Mouse (Mus musculus) midbrain, embryonic 16.5 days (tissue): Measurements from ENCODE around the gene Rpgrip1. TPM values are rescaled to one million over a fixed set of nuclear protein-coding genes. Genes with fewer than 3 reads are reported as not detected.
"Not testable (repeated sequence)": the region's sequence is repeated elsewhere in the genome, so short reads cannot be mapped to it uniquely, and the experiment has no call there.

Source experiments
- ATAC-seq: fragments of 200-750 bp; cut with Nextera tagmentation; 2 replicates; pipeline ENCODE4 v1.8.0; 2017; ENCODE audit warnings: moderate TSS enrichment
- H3K27ac ChIP-seq: fragments of 300-500 bp; sonication (generic); 2 replicates; pipeline ENCODE4 v1.5.1; 2014; ENCODE audit warnings: mild to moderate bottlenecking, low read length, mixed read lengths
- H3K27me3 ChIP-seq: fragments of 300-500 bp; sonication (generic); 2 replicates; pipeline ENCODE4 v1.6.1; 2014; ENCODE audit warnings: low read depth, low read length, mixed read lengths; ENCODE audit not compliant: control insufficient read depth, insufficient read depth
- H3K36me3 ChIP-seq: fragments of 300-500 bp; sonication (generic); 2 replicates; pipeline ENCODE4 v1.6.1; 2014; ENCODE audit warnings: mild to moderate bottlenecking, low read length, moderate library complexity, mixed read lengths; ENCODE audit not compliant: control insufficient read depth, insufficient read depth
- H3K4me1 ChIP-seq: fragments of 300-500 bp; sonication (generic); 2 replicates; pipeline ENCODE4 v1.6.1; 2014; ENCODE audit warnings: mild to moderate bottlenecking, low read length, mixed read lengths; ENCODE audit not compliant: control insufficient read depth, insufficient read depth
- H3K4me2 ChIP-seq: fragments of 300-500 bp; sonication (generic); 2 replicates; pipeline ENCODE4 v1.6.1; 2014; ENCODE audit warnings: mild to moderate bottlenecking, low read length, mixed read lengths
- H3K4me3 ChIP-seq: fragments of 300-500 bp; sonication (generic); 2 replicates; pipeline ENCODE4 v1.5.1; 2014; ENCODE audit warnings: low read depth, mild to moderate bottlenecking, low read length, moderate library complexity, mixed read lengths
- H3K9ac ChIP-seq: fragments of 300-500 bp; sonication (generic); 2 replicates; pipeline ENCODE4 v1.6.1; 2014; ENCODE audit warnings: low read depth, low read length, mixed read lengths
- H3K9me3 ChIP-seq: fragments of 300-500 bp; sonication (generic); replicated peaks from 2 replicates; pipeline ENCODE4 v1.6.1; 2014; ENCODE audit warnings: mild to moderate bottlenecking, low read length, mixed read lengths; ENCODE audit not compliant: control insufficient read depth, poor library complexity, severe bottlenecking
- WGBS: fragments of 180-500 bp; shearing (Covaris S2); extraction: QIAGEN DNeasy Blood & Tissue Kit; methylation state at CpG from one replicate; pipeline ENCODE4 v1.1.7; 2014; 5-methylcytosine and 5-hydroxymethylcytosine counted together
- polyA plus RNA-seq: library from polyadenylated mRNA; unstranded; fragments of >200 nt; fragmentation: Nextera tagmentation; extraction: Ambion mirVana; gene quantifications from 2 replicates; pipeline ENCODE4 v1.2.1, GENCODE M21; 2015

The Rpgrip1 gene
- polyA plus RNA-seq, result 45.9 and 46.5 TPM in 2 replicates

DNA sequence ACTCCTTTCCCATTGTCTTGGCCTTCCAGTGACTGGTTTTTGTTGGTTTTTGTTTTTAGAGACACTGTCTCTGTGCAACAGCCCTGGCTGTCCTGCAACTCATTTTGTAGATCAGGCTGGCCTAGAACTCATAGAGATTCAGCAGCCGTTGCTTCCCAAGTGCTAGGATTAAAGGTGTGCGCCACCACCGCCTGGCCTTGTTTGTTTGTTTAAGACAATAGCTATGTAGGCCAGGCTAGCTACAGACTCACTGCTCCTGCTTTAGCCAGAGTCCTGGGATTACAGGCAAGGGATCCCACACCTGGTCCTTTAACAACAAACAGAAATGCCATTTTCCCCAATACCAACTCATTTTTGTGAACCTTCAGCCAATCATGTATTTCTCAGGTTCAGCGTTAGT, at the start of gene Rpgrip1:
Gene Rpgrip1 (plus strand): TSS at position 359 of the 400 bp plus-strand sequence.
- H3K27ac ChIP-seq, result no peak within 1 kb of the TSS
- no peak for ATAC-seq
- 90% methylated on average over 4 of the region's 4 CpGs for WGBS

DNA sequence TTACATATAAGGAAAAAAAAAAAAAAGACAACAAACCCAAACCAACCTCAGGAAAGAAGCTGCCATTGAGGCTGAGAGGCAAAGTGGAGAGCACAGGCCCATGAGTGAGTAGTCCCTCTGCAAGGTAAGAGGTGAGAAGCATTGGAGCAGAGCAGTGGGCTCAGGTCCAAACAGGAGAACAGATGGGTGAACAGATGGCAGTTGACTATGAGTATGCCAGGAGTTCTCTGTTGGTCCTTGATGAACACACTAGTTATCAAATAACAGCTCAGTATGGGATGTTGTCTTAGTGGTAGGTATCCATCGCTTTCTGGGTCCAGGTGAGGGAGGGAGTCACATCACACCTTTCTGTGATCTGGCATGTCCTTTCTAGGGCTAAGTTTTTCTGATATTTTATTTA, 49.7 kb upstream of the Rpgrip1 start:
- no peak for ATAC-seq
- Histone ChIP-seq H3K27ac (no peak overlapping the region), H3K27me3 (no peaks in the 10 kb centered on the region), H3K9me3 (no peaks in the 10 kb centered on the region), H3K4me2 (no peak overlapping the region), H3K9ac (no peak overlapping the region), H3K4me3 (no peak overlapping the region), H3K36me3 (no peaks in the 10 kb centered on the region), H3K4me1 (no peaks in the 10 kb centered on the region)
- 85% methylated on average over 1 of the region's 1 CpGs for WGBS

More for the DNA sequence above, at the start of gene Rpgrip1:
- Histone ChIP-seq H3K27me3 (no peaks in the 10 kb centered on the region), H3K9ac (no peak within 1 kb of the TSS), H3K9me3 (no peaks in the 10 kb centered on the region), H3K36me3 (no peaks in the 10 kb centered on the region), H3K4me1 (no peaks in the 10 kb centered on the region), H3K4me2 (no peak within 1 kb of the TSS), H3K4me3 (no peak within 1 kb of the TSS)

GRCm38 (mm10) chr14:52061798-52062197, 48.7 kb upstream of the Rpgrip1 start:
- Histone ChIP-seq H3K4me1 (no peaks in the 10 kb centered on the region), H3K36me3 (no peaks in the 10 kb centered on the region), H3K27me3 (no peaks in the 10 kb centered on the region), H3K4me3 (no peak overlapping the region), H3K27ac (no peak overlapping the region), H3K9me3 (no peaks in the 10 kb centered on the region), H3K4me2 (no peak overlapping the region), H3K9ac (no peak overlapping the region)
- WGBS, result 87% methylated on average over 8 of the region's 8 CpGs
- no peak for ATAC-seq

DNA sequence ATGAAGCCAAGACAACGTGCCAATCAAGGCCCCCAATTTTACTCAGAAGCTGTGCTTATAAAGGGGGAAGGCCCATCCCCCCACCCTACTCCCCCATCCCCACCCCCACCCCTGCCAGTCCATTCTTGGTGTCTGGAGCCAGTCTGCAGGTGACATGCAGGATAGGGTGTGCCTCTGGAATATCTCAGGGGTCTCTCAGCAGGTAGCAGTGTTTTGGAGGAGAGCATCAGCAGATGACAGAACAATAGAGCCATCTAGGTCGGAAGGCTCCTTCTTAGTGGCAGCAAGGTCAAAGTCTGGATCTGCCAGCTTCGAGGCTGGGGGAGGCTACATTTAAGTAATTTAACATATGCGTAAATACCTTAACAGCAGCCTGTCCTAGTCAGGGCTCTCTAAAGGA, 44.4 kb upstream of the Rpgrip1 start:
- Histone ChIP-seq H3K27me3 (no peaks in the 10 kb centered on the region), H3K4me2 (no peak overlapping the region), H3K4me1 (no peaks in the 10 kb centered on the region), H3K27ac (no peak overlapping the region), H3K9me3 (no peaks in the 10 kb centered on the region), H3K36me3 (peaks cover 4% of the 10 kb centered on the region; the same call in 1 of the 2 replicates), H3K9ac (no peak overlapping the region), H3K4me3 (no peak overlapping the region)
- ATAC-seq, result no peak
- 67% methylated on average over 4 of the region's 4 CpGs for WGBS

DNA sequence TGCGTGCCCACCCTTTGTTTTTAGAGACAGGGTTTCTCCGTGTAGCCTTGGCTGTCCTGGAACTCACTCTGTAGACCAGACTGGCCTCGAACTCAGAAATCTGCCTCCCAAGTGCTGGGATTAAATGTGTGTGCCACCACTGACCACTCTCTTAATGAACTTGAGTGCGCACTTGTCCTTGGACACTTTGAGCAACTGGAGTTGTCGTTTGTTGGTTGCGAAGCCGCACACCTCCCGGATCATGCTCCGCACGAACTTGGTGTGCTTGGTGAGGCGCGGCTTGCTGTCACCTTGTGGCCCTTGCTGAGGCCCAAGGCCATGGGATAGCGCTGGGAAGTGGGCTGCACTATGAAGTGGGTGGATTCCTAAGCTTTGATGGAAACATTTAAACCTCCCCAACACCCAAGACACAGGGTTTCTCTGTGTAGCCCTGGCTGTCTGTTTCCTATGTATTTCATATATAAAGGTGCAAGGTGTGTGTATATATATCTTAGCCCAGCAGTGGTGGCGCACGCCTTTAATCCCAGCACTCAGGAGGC, 38.8 kb upstream of the Rpgrip1 start:
- no peak for ATAC-seq
- peaks cover 23% of the 10 kb centered on the region for H3K36me3 ChIP-seq

DNA sequence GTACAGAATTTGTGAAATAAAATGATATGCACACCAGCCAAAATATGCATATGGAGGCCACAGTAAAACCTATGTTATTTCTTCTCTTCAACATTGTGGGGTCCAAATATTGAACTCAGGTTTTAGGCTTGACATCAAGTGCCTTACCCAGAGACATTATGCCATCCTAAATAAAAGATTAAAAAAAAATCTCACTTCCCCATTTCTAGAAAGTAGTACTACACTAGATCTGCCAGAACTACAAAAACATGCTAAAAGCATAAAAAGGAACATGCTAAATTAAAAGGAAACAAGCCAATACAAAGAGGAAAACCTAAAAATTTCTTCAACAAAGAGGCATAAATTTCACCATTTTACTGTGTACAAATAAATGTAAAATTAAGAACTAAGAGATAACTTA, 27.4 kb upstream of the Rpgrip1 start:
- Histone ChIP-seq H3K27me3 (no peaks in the 10 kb centered on the region), H3K36me3 (peaks cover 14% of the 10 kb centered on the region), H3K4me1 (no peaks in the 10 kb centered on the region), H3K9ac (no peak overlapping the region), H3K4me2 (no peak overlapping the region), H3K4me3 (no peak overlapping the region), H3K27ac (no peak overlapping the region), H3K9me3 (no peaks in the 10 kb centered on the region)
- ATAC-seq, result no peak

More for the DNA sequence above, 38.8 kb upstream of the Rpgrip1 start:
- H3K9ac ChIP-seq, result no peak overlapping the region
- no peaks in the 10 kb centered on the region for H3K27me3 ChIP-seq
- WGBS, result 91% methylated on average over 15 of the region's 15 CpGs
- no peak overlapping the region for H3K4me3 ChIP-seq
- H3K4me2 ChIP-seq, result no peak overlapping the region
- no peak overlapping the region for H3K27ac ChIP-seq
- no peaks in the 10 kb centered on the region for H3K4me1 ChIP-seq
- H3K9me3 ChIP-seq, result no peaks in the 10 kb centered on the region

GRCm38 (mm10) chr14:52094533-52094932, 16.0 kb upstream of the Rpgrip1 start:
- H3K27ac ChIP-seq, result no peak overlapping the region
- ATAC-seq, result no peak
- no peak overlapping the region for H3K9ac ChIP-seq
- no peak overlapping the region for H3K4me3 ChIP-seq
- 84% methylated on average over 1 of the region's 1 CpGs for WGBS
- no peaks in the 10 kb centered on the region for H3K27me3 ChIP-seq
- peaks cover 8% of the 10 kb centered on the region for H3K4me1 ChIP-seq
- H3K9me3 ChIP-seq, result no peaks in the 10 kb centered on the region
- H3K4me2 ChIP-seq, result no peak overlapping the region
- peaks cover 4% of the 10 kb centered on the region; the same call in 1 of the 2 replicates for H3K36me3 ChIP-seq

- not testable (repeated sequence) for H3K9ac ChIP-seq, H3K36me3 ChIP-seq, H3K4me3 ChIP-seq, H3K9me3 ChIP-seq, ATAC-seq, H3K27ac ChIP-seq, H3K27me3 ChIP-seq, H3K4me2 ChIP-seq
- peaks cover 33% of the 10 kb centered on the region for H3K4me1 ChIP-seq
- 98% methylated on average over 3 of the region's 3 CpGs for WGBS
Measured at GRCm38 (mm10) chr14:52097191-52097590, 13.3 kb upstream of the Rpgrip1 start.

DNA sequence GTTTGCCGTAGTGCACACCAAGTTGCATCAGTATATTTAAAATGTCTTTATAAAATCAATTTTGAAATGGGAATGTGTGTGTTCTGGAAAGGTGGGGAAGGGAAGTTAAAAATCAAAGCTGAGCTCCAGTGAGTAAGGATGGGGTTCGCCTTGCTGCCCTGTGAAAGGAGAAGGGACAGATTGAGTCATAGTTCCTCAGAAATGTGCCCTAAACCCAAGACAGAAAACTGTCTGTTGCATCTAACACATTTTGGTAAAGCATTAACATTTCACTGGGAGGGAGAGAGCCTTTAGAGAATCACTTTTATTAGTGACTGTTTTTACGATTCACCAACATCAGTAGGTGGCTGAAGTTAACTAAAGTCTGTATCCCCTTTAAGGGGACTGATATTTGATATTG, 12.1 kb upstream of the Rpgrip1 start:
- H3K4me1 ChIP-seq, result peaks cover 40% of the 10 kb centered on the region
- ATAC-seq, H3K4me2 ChIP-seq, H3K9me3 ChIP-seq, H3K36me3 ChIP-seq, H3K4me3 ChIP-seq, H3K27me3 ChIP-seq, H3K27ac ChIP-seq, H3K9ac ChIP-seq: not testable (repeated sequence)
- 88% methylated on average over 3 of the region's 3 CpGs for WGBS
